Mouse (Mus musculus) MEL (cell line): ENCODE results near the gene Wdr24. TPM values are rescaled to one million over a fixed set of nuclear protein-coding genes. Genes with fewer than 3 reads are reported as not detected.

ENCODE experiments used
- DNase-seq: peaks from one replicate; pipeline ENCODE4 v3.0.0; 2011; ENCODE audit warnings: low read depth, low spot score
- H3K27ac ChIP-seq: 2 replicates; pipeline ENCODE4 v1.5.1; 2012; ENCODE audit warnings: low read depth, mild to moderate bottlenecking, control low read depth, low read length, moderate library complexity; ENCODE audit not compliant: control insufficient read depth
- H3K27me3 ChIP-seq, 2 experiments: fragments of 150-350 bp in 1 of 2; sonication (generic) in 1 of 2; 2 replicates each; pipeline ENCODE4 v1.6.1; 2012; ENCODE audit warnings: low read length in 2 of 2, mild to moderate bottlenecking in 2 of 2, improper control_type of control experiment in 1 of 2, moderate library complexity in 1 of 2; ENCODE audit not compliant: insufficient read depth in 2 of 2, control insufficient read depth in 1 of 2
- H3K36me3 ChIP-seq, 2 experiments: 2 replicates each; pipeline ENCODE4 v1.6.1; 2012 to 2014; ENCODE audit warnings: low read length in 2 of 2, improper control_type of control experiment in 1 of 2, inconsistent platforms in 1 of 2, mild to moderate bottlenecking in 1 of 2; ENCODE audit not compliant: insufficient read depth in 2 of 2, control insufficient read depth in 1 of 2
- H3K4me1 ChIP-seq, 2 experiments: fragments of 150-350 bp in 1 of 2; sonication (generic) in 1 of 2; 2 replicates each; pipeline ENCODE4 v1.6.1; 2012; ENCODE audit warnings: low read length in 2 of 2, improper control_type of control experiment in 1 of 2, mild to moderate bottlenecking in 1 of 2; ENCODE audit not compliant: insufficient read depth in 2 of 2, control insufficient read depth in 1 of 2
- H3K4me3 ChIP-seq, 2 experiments: fragments of 150-350 bp in 1 of 2; sonication (generic) in 1 of 2; 2 replicates each; pipeline ENCODE4 v1.5.1; 2012; ENCODE audit warnings: low read depth in 2 of 2, low read length in 2 of 2, mild to moderate bottlenecking in 2 of 2, moderate library complexity in 2 of 2, control low read depth in 1 of 2, improper control_type of control experiment in 1 of 2; ENCODE audit not compliant: control insufficient read depth in 1 of 2, insufficient read depth in 1 of 2
- H3K79me2 ChIP-seq: 2 replicates; pipeline ENCODE4 v1.6.1; 2012; ENCODE audit warnings: mild to moderate bottlenecking, low read length, moderate library complexity; ENCODE audit not compliant: control insufficient read depth, poor library complexity, insufficient read depth
- H3K9ac ChIP-seq: 2 replicates; pipeline ENCODE4 v1.6.1; 2012; ENCODE audit warnings: low read depth, mild to moderate bottlenecking, control low read depth, low read length, moderate library complexity; ENCODE audit not compliant: control insufficient read depth, poor library complexity, severe bottlenecking
- H3K9me3 ChIP-seq: fragments of 150-350 bp; sonication (generic); replicated peaks from 2 replicates; pipeline ENCODE4 v1.6.1; 2012; ENCODE audit warnings: mild to moderate bottlenecking, low read length, improper control_type of control experiment, moderate library complexity; ENCODE audit not compliant: insufficient read depth
- BHLHE40 ChIP-seq: IDR thresholded peaks from 2 replicates; pipeline ENCODE4 v1.6.1; 2012; ENCODE audit warnings: low read depth, mild to moderate bottlenecking, inconsistent platforms, low read length, improper control_type of control experiment, borderline replicate concordance
- CHD1 ChIP-seq: IDR thresholded peaks from 2 replicates; pipeline ENCODE4 v1.6.1; 2012; ENCODE audit warnings: low read depth, mild to moderate bottlenecking, inconsistent platforms, low read length, improper control_type of control experiment
- CHD2 ChIP-seq: IDR thresholded peaks from 2 replicates; pipeline ENCODE4 v1.6.1; 2011; ENCODE audit warnings: low read length, improper control_type of control experiment
- CTCF ChIP-seq, 3 experiments: IDR thresholded peaks in 2 of 3; conservative IDR thresholded peaks in 1 of 3; 2 replicates each; pipeline ENCODE4 v1.5.1; 2011 to 2012; ENCODE audit warnings: low read length in 3 of 3, low read depth in 2 of 3, mild to moderate bottlenecking in 2 of 3, improper control_type of control experiment in 1 of 3, inconsistent platforms in 1 of 3, mixed read lengths in 1 of 3, moderate library complexity in 1 of 3; ENCODE audit not compliant: control insufficient read depth in 1 of 3, insufficient read depth in 1 of 3, poor library complexity in 1 of 3, severe bottlenecking in 1 of 3
- E2F4 ChIP-seq: IDR thresholded peaks from 2 replicates; pipeline ENCODE4 v1.6.1; 2011; ENCODE audit warnings: low read depth, low read length, improper control_type of control experiment, borderline replicate concordance
- ELF1 ChIP-seq: IDR thresholded peaks from 2 replicates; pipeline ENCODE4 v1.6.1; 2014; ENCODE audit warnings: low read depth, mild to moderate bottlenecking, inconsistent platforms, low read length, improper control_type of control experiment, moderate library complexity
- EP300 ChIP-seq, 2 experiments: IDR thresholded peaks; 2 replicates each; pipeline ENCODE4 v1.6.1; 2011; ENCODE audit warnings: improper control_type of control experiment in 2 of 2, low read length in 2 of 2, low read depth in 1 of 2, mild to moderate bottlenecking in 1 of 2
- ETS1 ChIP-seq: IDR thresholded peaks from 2 replicates; pipeline ENCODE4 v1.6.1; 2012; ENCODE audit warnings: low read depth, mild to moderate bottlenecking, inconsistent platforms, low read length, improper control_type of control experiment, moderate library complexity
- GABPA ChIP-seq: IDR thresholded peaks from 2 replicates; pipeline ENCODE4 v1.6.1; 2012; ENCODE audit warnings: low read depth, mild to moderate bottlenecking, inconsistent platforms, low read length, improper control_type of control experiment, moderate library complexity
- HCFC1 ChIP-seq: IDR thresholded peaks from 2 replicates; pipeline ENCODE4 v1.6.1; 2012; ENCODE audit warnings: low read depth, mild to moderate bottlenecking, inconsistent platforms, low read length, improper control_type of control experiment, moderate library complexity
- JUND ChIP-seq: IDR thresholded peaks from 2 replicates; pipeline ENCODE4 v1.6.1; 2011; ENCODE audit warnings: low read depth, mild to moderate bottlenecking, improper control_type of control experiment, low read length
- KAT2A ChIP-seq: conservative IDR thresholded peaks from 2 replicates; pipeline ENCODE4 v1.6.1; 2012; ENCODE audit warnings: low read depth, low read length, improper control_type of control experiment, inconsistent platforms
- MAFK ChIP-seq: IDR thresholded peaks from 2 replicates; pipeline ENCODE4 v1.6.1; 2011; ENCODE audit warnings: low read depth, mild to moderate bottlenecking, low read length, improper control_type of control experiment, borderline replicate concordance
- MAX ChIP-seq: IDR thresholded peaks from 2 replicates; pipeline ENCODE4 v1.6.1; 2011; ENCODE audit warnings: low read length, improper control_type of control experiment
- MAZ ChIP-seq: IDR thresholded peaks from 2 replicates; pipeline ENCODE4 v1.6.1; 2012; ENCODE audit warnings: low read depth, mild to moderate bottlenecking, inconsistent platforms, low read length, improper control_type of control experiment
- MEF2A ChIP-seq: IDR thresholded peaks from 2 replicates; pipeline ENCODE4 v1.6.1; 2014; ENCODE audit warnings: low read depth, mild to moderate bottlenecking, inconsistent platforms, low read length, improper control_type of control experiment; ENCODE audit not compliant: poor library complexity, insufficient replicate concordance, severe bottlenecking; ENCODE audit errors: extremely low read depth
- MXI1 ChIP-seq: IDR thresholded peaks from 2 replicates; pipeline ENCODE4 v1.6.1; 2011; ENCODE audit warnings: mild to moderate bottlenecking, low read depth, low read length, improper control_type of control experiment
- MYB ChIP-seq: IDR thresholded peaks from 2 replicates; pipeline ENCODE4 v1.6.1; 2011; ENCODE audit warnings: mild to moderate bottlenecking, low read depth, low read length, improper control_type of control experiment
- MYC ChIP-seq: IDR thresholded peaks from 2 replicates; pipeline ENCODE4 v1.6.1; 2011; ENCODE audit warnings: low read depth, mild to moderate bottlenecking, low read length, improper control_type of control experiment, moderate library complexity
- NRF1 ChIP-seq: IDR thresholded peaks from 2 replicates; pipeline ENCODE4 v1.6.1; 2014; ENCODE audit warnings: low read depth, mild to moderate bottlenecking, inconsistent platforms, low read length, improper control_type of control experiment, moderate library complexity; ENCODE audit not compliant: poor library complexity, insufficient read depth, severe bottlenecking
- POLR2A ChIP-seq, 2 experiments: IDR thresholded peaks; 2 replicates each; pipeline ENCODE4 v1.6.1; 2011 to 2012; ENCODE audit warnings: low read length in 2 of 2, mild to moderate bottlenecking in 2 of 2, control low read depth in 1 of 2, improper control_type of control experiment in 1 of 2, low read depth in 1 of 2, moderate library complexity in 1 of 2; ENCODE audit not compliant: control insufficient read depth in 1 of 2, insufficient read depth in 1 of 2, poor library complexity in 1 of 2
- POLR2AphosphoS2 ChIP-seq: IDR thresholded peaks from 2 replicates; pipeline ENCODE4 v1.6.1; 2011; ENCODE audit warnings: low read length, improper control_type of control experiment
- POLR2AphosphoS5 ChIP-seq: IDR thresholded peaks from 2 replicates; pipeline ENCODE4 v1.6.1; 2012; ENCODE audit warnings: low read depth, borderline replicate concordance, mild to moderate bottlenecking, inconsistent platforms, low read length, moderate library complexity, mixed read lengths
- RAD21 ChIP-seq: IDR thresholded peaks from 2 replicates; pipeline ENCODE4 v1.6.1; 2011; ENCODE audit warnings: mild to moderate bottlenecking, low read depth, low read length, improper control_type of control experiment
- RCOR1 ChIP-seq: IDR thresholded peaks from 2 replicates; pipeline ENCODE4 v1.6.1; 2012; ENCODE audit warnings: low read depth, mild to moderate bottlenecking, inconsistent platforms, low read length, improper control_type of control experiment
- SIN3A ChIP-seq: IDR thresholded peaks from 2 replicates; pipeline ENCODE4 v1.6.1; 2012; ENCODE audit warnings: low read length, improper control_type of control experiment, inconsistent platforms
- SMC3 ChIP-seq: IDR thresholded peaks from 2 replicates; pipeline ENCODE4 v1.6.1; 2011; ENCODE audit warnings: low read depth, low read length, improper control_type of control experiment
- TAL1 ChIP-seq: IDR thresholded peaks from 2 replicates; pipeline ENCODE4 v1.6.1; 2012; ENCODE audit warnings: mild to moderate bottlenecking, inconsistent platforms, low read length, moderate library complexity, mixed read lengths
- TBP ChIP-seq: IDR thresholded peaks from 2 replicates; pipeline ENCODE4 v1.8.0; 2011; ENCODE audit warnings: low read depth, low read length, improper control_type of control experiment
- TCF12 ChIP-seq: IDR thresholded peaks from 2 replicates; pipeline ENCODE4 v1.6.1; 2014; ENCODE audit warnings: low read depth, mild to moderate bottlenecking, inconsistent platforms, low read length, improper control_type of control experiment, moderate library complexity
- UBTF ChIP-seq: IDR thresholded peaks from 2 replicates; pipeline ENCODE4 v1.6.1; 2012; ENCODE audit warnings: low read depth, mild to moderate bottlenecking, inconsistent platforms, low read length, improper control_type of control experiment, moderate library complexity, borderline replicate concordance; ENCODE audit not compliant: insufficient read depth
- USF1 ChIP-seq: IDR thresholded peaks from 2 replicates; pipeline ENCODE4 v1.6.1; 2014; ENCODE audit warnings: low read depth, mild to moderate bottlenecking, inconsistent platforms, low read length, improper control_type of control experiment, moderate library complexity
- USF2 ChIP-seq, 2 experiments: IDR thresholded peaks; 2 replicates each; pipeline ENCODE4 v1.6.1; 2011 to 2012; ENCODE audit warnings: improper control_type of control experiment in 2 of 2, low read length in 2 of 2, borderline replicate concordance in 1 of 2, inconsistent platforms in 1 of 2, low read depth in 1 of 2, mild to moderate bottlenecking in 1 of 2; ENCODE audit not compliant: insufficient read depth in 1 of 2
- ZC3H11A ChIP-seq: IDR thresholded peaks from 2 replicates; pipeline ENCODE4 v1.6.1; 2012; ENCODE audit warnings: low read depth, mild to moderate bottlenecking, inconsistent platforms, low read length, improper control_type of control experiment
- ZKSCAN1 ChIP-seq: IDR thresholded peaks from 2 replicates; pipeline ENCODE4 v1.6.1; 2012; ENCODE audit warnings: low read depth, mild to moderate bottlenecking, inconsistent platforms, low read length, improper control_type of control experiment, moderate library complexity
- ZMIZ1 ChIP-seq: IDR thresholded peaks from 2 replicates; pipeline ENCODE4 v1.6.1; 2012; ENCODE audit warnings: low read depth, mild to moderate bottlenecking, inconsistent platforms, low read length, improper control_type of control experiment, moderate library complexity
- ZNF384 ChIP-seq: IDR thresholded peaks from 2 replicates; pipeline ENCODE4 v1.6.1; 2012; ENCODE audit warnings: low read depth, mild to moderate bottlenecking, inconsistent platforms, low read length, improper control_type of control experiment
- polyA plus RNA-seq, 2 experiments: library from polyadenylated mRNA; stranded (reverse) in 1 of 2; unstranded in 1 of 2; fragments of >175 nt in 1 of 2; fragments of >200 nt in 1 of 2; gene quantifications; 2 replicates each; pipeline versions ENCODE4 v1.2.1 to v1.2.4; 2012; ENCODE audit warnings: low replicate concordance in 2 of 2, low read depth in 1 of 2; ENCODE audit not compliant: insufficient read length in 2 of 2, insufficient read depth in 1 of 2, missing spikeins in 1 of 2
- total RNA-seq: library from RNA; depleted of rRNA; stranded (reverse); fragments of 300-350 nt; gene quantifications from 2 replicates; pipeline ENCODE4 v1.2.3, GENCODE M21; 2012

Gene Wdr24
- total and polyA plus RNA-seq, 3 experiments: 35.0 to 38.8 TPM; not detected in 1

DNA sequence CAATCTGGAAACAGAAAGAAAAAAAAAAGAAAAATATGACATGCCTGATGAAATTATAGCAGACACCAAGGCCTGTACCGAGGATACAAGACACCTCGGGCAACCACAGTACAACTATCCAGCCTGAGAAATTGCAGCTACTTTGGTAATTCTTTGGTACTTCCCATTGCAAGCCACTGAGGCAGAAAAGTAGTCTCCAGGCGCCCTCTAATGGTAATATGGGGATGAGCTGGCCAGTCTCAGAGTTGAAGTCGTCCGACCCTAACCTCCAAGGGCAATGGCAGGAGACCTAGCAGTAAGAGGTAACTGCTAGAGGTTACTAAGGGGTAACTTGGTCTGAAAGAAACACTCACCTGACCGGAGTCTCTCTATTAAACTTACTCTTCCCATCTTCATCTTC is 22.4 kb upstream of the Wdr24 start:
- no peaks in the 10 kb centered on the region for H3K9me3 ChIP-seq
- H3K27ac ChIP-seq: no peak overlapping the region
- H3K27me3 ChIP-seq: peaks cover 3 to 5% of the 10 kb centered on the region in 2 experiments; a peak in 1 of 4 replicates
- H3K4me3 ChIP-seq: no peak overlapping the region
- H3K4me1 ChIP-seq: peaks cover 0 to 7% of the 10 kb centered on the region in 2 experiments; a peak in 1 of 4 replicates
- TF ChIP-seq ELF1: peak; percentile 67
- no peak for TF ChIP-seq MYC
- TF ChIP-seq MAFK: no peak
- TF ChIP-seq UBTF: no peak
- no peak for TF ChIP-seq USF1
- TF ChIP-seq E2F4: no peak
- no peak for TF ChIP-seq USF2 (IDR thresholded peaks at IDR 0.05; ENCODE audit: borderline replicate concordance in 1 of 2, insufficient read depth in 1 of 2, low read depth in 1 of 2, low read length in 2 of 2)
- TF ChIP-seq MAZ: no peak; the same call in 1 of the 2 replicates
- no peak; the same call in none of the 2 replicates for TF ChIP-seq RAD21
- TF ChIP-seq ZKSCAN1: no peak
- TF ChIP-seq POLR2AphosphoS5: no peak
- peak; percentile 75; the same call in 1 of the 2 replicates for TF ChIP-seq SIN3A
- peak; percentile 42; the same call in 1 of the 2 replicates for TF ChIP-seq BHLHE40
- TF ChIP-seq JUND: no peak
- TF ChIP-seq CHD1: no peak
- no peak for TF ChIP-seq EP300 (IDR thresholded peaks at IDR 0.05; ENCODE audit: low read depth in 1 of 2, low read length in 2 of 2)
- TF ChIP-seq POLR2AphosphoS2: no peak
- TF ChIP-seq TBP: no peak
- no peak for TF ChIP-seq KAT2A
- peak; percentile 95 for TF ChIP-seq ZC3H11A
- no peak for TF ChIP-seq ZMIZ1
- TF ChIP-seq POLR2A (IDR thresholded peaks at IDR 0.05; ENCODE audit: control insufficient read depth in 1 of 2, insufficient read depth in 1 of 2, low read depth in 1 of 2, low read length in 2 of 2, poor library complexity in 1 of 2): no peak
- no peak for TF ChIP-seq ETS1
- TF ChIP-seq SMC3: peak; percentile 92
- TF ChIP-seq HCFC1: peak; percentile 63
- TF ChIP-seq MYB: no peak
- no peak for TF ChIP-seq GABPA
- TF ChIP-seq MAX: no peak
- TF ChIP-seq TCF12: no peak
- TF ChIP-seq NRF1: 0 out of 2 replicates have a peak, but pooled peaks have one; percentile 22
- no peak for TF ChIP-seq ZNF384
- no peak for TF ChIP-seq RCOR1
- TF ChIP-seq MXI1: 0 out of 2 replicates have a peak, but pooled peaks have one; percentile 48
- TF ChIP-seq CHD2: no peak
- TF ChIP-seq TAL1: no peak
- TF ChIP-seq CTCF (IDR thresholded peaks at IDR 0.05 in 2 of 3, conservative IDR thresholded peaks at IDR 0.05 in 1 of 3; ENCODE audit: control insufficient read depth in 1 of 3, insufficient read depth in 1 of 3, low read depth in 2 of 3, low read length in 3 of 3, poor library complexity in 1 of 3, severe bottlenecking in 1 of 3): peak in 2 of 3 experiments; percentile 85 to 89
- no peak for TF ChIP-seq MEF2A
- peaks cover 8% of the 10 kb centered on the region for H3K79me2 ChIP-seq
- peaks cover 0 to 4% of the 10 kb centered on the region in 2 experiments; a peak in 1 of 4 replicates for H3K36me3 ChIP-seq
- 0 out of 2 replicates have a peak overlapping the region, but pooled peaks have one; percentile 20 for H3K9ac ChIP-seq
- DNase-seq: peak; percentile 86
